Mouse (Mus musculus): ENCODE data around the gene Fbxl21.

DNA sequence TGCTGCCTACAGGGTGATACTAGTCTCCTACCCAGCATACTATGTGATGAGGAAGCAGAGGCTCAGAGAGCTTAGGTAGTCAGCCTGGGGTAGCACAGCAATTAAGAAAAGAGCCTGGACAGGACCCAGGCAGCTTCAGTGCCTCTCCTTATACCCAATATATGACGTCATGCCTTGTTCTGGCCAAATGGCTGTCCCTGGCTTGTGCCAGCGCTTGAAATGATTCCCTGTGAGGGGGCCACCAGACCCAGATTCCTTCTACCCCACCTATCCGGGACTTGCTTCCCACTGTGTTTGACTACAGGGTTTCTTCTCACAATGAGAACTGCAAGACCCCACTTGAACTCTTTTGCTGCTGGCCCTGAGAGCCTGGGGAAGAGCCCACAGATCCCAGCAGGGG lies 59.2 kb downstream of the Fbxl21 start:
- no peak for TF ChIP-seq CTCF (IDR thresholded peaks at IDR 0.05; ENCODE audit: low read depth, low read length)
- no peak for TF ChIP-seq POLR2A (IDR thresholded peaks at IDR 0.05; ENCODE audit: borderline replicate concordance, low read depth, low read length)

Measured in bone marrow macrophage, adult 2 months (primary cell).